Mouse (Mus musculus): ENCODE measurements at regions not wholly inside any gene's neighbourhood (a gene's known extent, or its start where the extent isn't known, plus 50 kb on each side); places are given as distances from the start of the nearest gene placed in this dataset.

DNA sequence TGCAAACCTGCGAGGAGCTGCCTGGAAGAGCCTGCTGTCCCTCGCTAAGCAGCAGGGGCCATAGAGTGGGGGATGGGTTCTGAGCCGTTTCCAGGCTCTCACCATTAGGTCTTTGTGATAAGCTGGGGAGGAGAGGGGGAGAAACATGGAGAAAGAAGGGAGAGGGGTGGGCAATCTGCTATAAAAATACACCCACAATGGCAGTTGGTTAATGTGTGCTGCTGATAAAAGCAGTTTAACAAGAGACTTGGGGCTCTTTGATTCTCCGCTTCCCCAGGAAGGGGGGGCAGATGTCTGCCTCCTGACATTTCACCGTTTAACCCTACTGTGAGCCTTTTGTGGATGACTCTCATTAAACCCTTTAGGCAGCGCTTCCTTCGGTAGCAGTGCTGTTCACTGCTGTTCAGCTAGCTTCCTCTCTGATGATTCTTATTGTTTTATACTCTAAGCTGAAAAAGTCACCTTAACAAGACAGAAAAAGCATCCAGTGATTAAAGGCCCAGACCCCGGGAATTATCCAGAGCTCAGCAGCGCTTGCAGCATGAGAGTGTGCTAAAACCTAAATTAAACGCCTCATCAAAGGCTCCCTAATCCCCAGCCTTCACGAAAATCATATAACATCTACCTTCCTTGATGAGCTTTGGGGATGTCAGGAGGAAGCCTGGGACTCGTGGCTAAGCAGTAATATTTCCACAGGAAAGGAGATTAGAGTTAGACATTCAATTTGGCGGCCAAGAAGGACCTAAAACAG is 122.6 kb downstream of the Cd55b start:
- dilution Hi-C loops (cut with MboI; ENCODE audit: extremely low pct_ligation_motif_present, extremely low pct_unique_long_range_greater_than_20kb, low sequenced_read_pairs) (no loop called here), in situ Hi-C loops (cut with MboI; ENCODE audit: low pct_ligation_motif_present, low pct_unique_long_range_greater_than_20kb, low sequenced_read_pairs) (no loop called here)
- no peak overlapping the region for H3K9ac ChIP-seq (ENCODE audit: insufficient read depth, low read depth)
- H3K27ac ChIP-seq (ENCODE audit: insufficient read depth, low read depth): no peak overlapping the region
- no peak overlapping the region for H3K4me2 ChIP-seq (ENCODE audit: insufficient read depth, low read depth, poor library complexity, severe bottlenecking)
- no peaks in the 10 kb centered on the region for H3K4me1 ChIP-seq (ENCODE audit: control insufficient read depth in 1 of 2, insufficient read depth in 2 of 2)
- no peaks in the 10 kb centered on the region for H3K9me3 ChIP-seq (replicated peaks; ENCODE audit: low read length)
- H3K27me3 ChIP-seq (replicated peaks): no peaks in the 10 kb centered on the region
- no peak for TF ChIP-seq KAT2A (IDR thresholded peaks at IDR 0.05; ENCODE audit: insufficient replicate concordance, low read length)
- no peak for TF ChIP-seq CHD2 (IDR thresholded peaks at IDR 0.05; ENCODE audit: low read length)
- no peak for DNase-seq (ENCODE audit: extremely low read depth)
- no peaks in the 10 kb centered on the region for H3K36me3 ChIP-seq (replicated peaks in 1 of 2; ENCODE audit: control insufficient read depth in 1 of 2, insufficient read depth in 1 of 2, low read length in 1 of 2)
- H3K79me2 ChIP-seq (replicated peaks; ENCODE audit: control insufficient read depth, extremely low read depth, insufficient read depth, poor library complexity, severe bottlenecking): no peaks in the 10 kb centered on the region
- no peak overlapping the region for H3K4me3 ChIP-seq (replicated peaks in 1 of 3; ENCODE audit: low read depth in 2 of 3, low read length in 2 of 3, poor library complexity in 1 of 3)

DNA sequence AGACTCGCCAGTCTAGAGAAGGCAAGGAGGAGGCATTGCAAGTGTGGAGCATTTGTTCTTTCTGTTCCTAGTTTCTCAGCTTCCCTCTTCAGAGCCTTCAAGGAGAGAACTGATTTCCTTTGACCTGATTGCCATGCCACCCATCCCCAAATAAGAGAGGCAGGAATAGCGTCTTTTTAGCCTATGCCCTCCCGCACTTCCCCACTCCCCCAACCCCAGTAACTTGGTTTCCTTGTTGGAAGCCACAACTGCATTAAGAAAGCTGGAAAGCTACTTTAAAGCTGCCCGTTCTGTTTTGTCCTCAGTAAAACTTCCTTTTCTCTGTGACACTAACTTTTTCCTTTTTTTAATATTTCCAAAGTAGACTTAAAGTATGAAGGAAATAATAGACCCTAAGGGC is 123.2 kb downstream of the Cd55b start:
- H3K79me2 ChIP-seq (replicated peaks; ENCODE audit: control insufficient read depth, extremely low read depth, insufficient read depth, poor library complexity, severe bottlenecking): no peaks in the 10 kb centered on the region
- no peak overlapping the region for H3K27ac ChIP-seq (ENCODE audit: insufficient read depth, low read depth)

DNA sequence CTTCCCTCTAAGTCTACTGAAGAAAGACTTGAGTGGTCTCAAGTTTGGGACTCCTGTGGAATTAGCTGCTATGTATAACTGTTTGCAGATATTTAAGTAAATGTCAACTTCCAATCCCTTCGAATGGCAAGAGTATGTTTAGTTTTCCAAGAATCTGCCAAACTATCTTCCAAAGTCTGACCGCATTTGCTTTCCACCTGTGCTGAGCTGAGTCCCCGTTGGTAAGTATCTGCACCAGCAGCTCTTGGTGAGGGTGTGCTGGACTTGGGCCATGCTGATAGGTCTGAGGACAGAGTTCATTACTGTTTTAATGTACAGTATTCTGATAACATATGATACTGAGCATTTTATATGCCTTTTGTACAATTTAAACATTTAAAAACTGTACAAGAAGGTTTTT is 123.7 kb downstream of the Cd55b start:
- Histone ChIP-seq H3K4me1 (ENCODE audit: control insufficient read depth in 1 of 2, insufficient read depth in 2 of 2) (no peaks in the 10 kb centered on the region), H3K9ac (ENCODE audit: insufficient read depth, low read depth) (no peak overlapping the region), H3K4me2 (ENCODE audit: insufficient read depth, low read depth, poor library complexity, severe bottlenecking) (no peak overlapping the region), H3K27me3 (replicated peaks) (no peaks in the 10 kb centered on the region), H3K27ac (ENCODE audit: insufficient read depth, low read depth) (no peak overlapping the region), H3K9me3 (replicated peaks; ENCODE audit: low read length) (no peaks in the 10 kb centered on the region), H3K4me3 (replicated peaks in 1 of 3; ENCODE audit: low read depth in 2 of 3, low read length in 2 of 3, poor library complexity in 1 of 3) (no peak overlapping the region), H3K36me3 (replicated peaks in 1 of 2; ENCODE audit: control insufficient read depth in 1 of 2, insufficient read depth in 1 of 2, low read length in 1 of 2) (no peaks in the 10 kb centered on the region), H3K79me2 (replicated peaks; ENCODE audit: control insufficient read depth, extremely low read depth, insufficient read depth, poor library complexity, severe bottlenecking) (no peaks in the 10 kb centered on the region)
- in situ Hi-C loops (cut with MboI; ENCODE audit: low pct_ligation_motif_present, low pct_unique_long_range_greater_than_20kb, low sequenced_read_pairs): no loop called here
- TF ChIP-seq JUND (conservative IDR thresholded peaks at IDR 0.05; ENCODE audit: low read depth, low read length) (no peak), ELF1 (IDR thresholded peaks at IDR 0.05; ENCODE audit: low read depth, low read length) (no peak), NRF1 (IDR thresholded peaks at IDR 0.05; ENCODE audit: low read depth, low read length) (no peak), NELFE (IDR thresholded peaks at IDR 0.05; ENCODE audit: low read depth, low read length) (no peak), USF2 (conservative IDR thresholded peaks at IDR 0.05; ENCODE audit: low read depth, low read length) (no peak), POLR2A (IDR thresholded peaks at IDR 0.05; ENCODE audit: low read depth, low read length) (no peak), MEF2A (IDR thresholded peaks at IDR 0.05; ENCODE audit: borderline replicate concordance, low read depth, low read length) (no peak), MYC (IDR thresholded peaks at IDR 0.05; ENCODE audit: low read depth, low read length) (no peak), E2F4 (IDR thresholded peaks at IDR 0.05; ENCODE audit: insufficient replicate concordance, low read depth, low read length) (no peak), IRF4 (IDR thresholded peaks at IDR 0.05; ENCODE audit: low read depth, low read length) (no peak), GABPA (IDR thresholded peaks at IDR 0.05; ENCODE audit: insufficient replicate concordance, low read depth, low read length) (no peak), CHD1 (IDR thresholded peaks at IDR 0.05; ENCODE audit: low read depth, low read length) (no peak), SMC3 (IDR thresholded peaks at IDR 0.05; ENCODE audit: low read depth, low read length) (no peak), RAD21 (IDR thresholded peaks at IDR 0.05; ENCODE audit: low read depth, low read length) (no peak), ETS1 (conservative IDR thresholded peaks at IDR 0.05; ENCODE audit: low read depth, low read length) (no peak)
- dilution Hi-C loops (cut with MboI; ENCODE audit: extremely low pct_ligation_motif_present, extremely low pct_unique_long_range_greater_than_20kb, low sequenced_read_pairs): no loop called here
- DNase-seq (ENCODE audit: extremely low read depth): no peak

More for the DNA sequence above, 123.2 kb downstream of the Cd55b start:
- DNase-seq (ENCODE audit: extremely low read depth): no peak
- H3K4me3 ChIP-seq (replicated peaks in 1 of 3; ENCODE audit: low read depth in 2 of 3, low read length in 2 of 3, poor library complexity in 1 of 3): no peak overlapping the region
- H3K9ac ChIP-seq (ENCODE audit: insufficient read depth, low read depth): no peak overlapping the region
- H3K9me3 ChIP-seq (replicated peaks; ENCODE audit: low read length): no peaks in the 10 kb centered on the region
- H3K27me3 ChIP-seq (replicated peaks): no peaks in the 10 kb centered on the region
- no peaks in the 10 kb centered on the region for H3K36me3 ChIP-seq (replicated peaks in 1 of 2; ENCODE audit: control insufficient read depth in 1 of 2, insufficient read depth in 1 of 2, low read length in 1 of 2)
- H3K4me1 ChIP-seq (ENCODE audit: control insufficient read depth in 1 of 2, insufficient read depth in 2 of 2): no peaks in the 10 kb centered on the region
- in situ Hi-C loops (cut with MboI; ENCODE audit: low pct_ligation_motif_present, low pct_unique_long_range_greater_than_20kb, low sequenced_read_pairs): no loop called here
- H3K4me2 ChIP-seq (ENCODE audit: insufficient read depth, low read depth, poor library complexity, severe bottlenecking): no peak overlapping the region
- dilution Hi-C loops (cut with MboI; ENCODE audit: extremely low pct_ligation_motif_present, extremely low pct_unique_long_range_greater_than_20kb, low sequenced_read_pairs): no loop called here
- TF ChIP-seq POLR2A (IDR thresholded peaks at IDR 0.05; ENCODE audit: low read depth, low read length): no peak
- TF ChIP-seq USF1 (IDR thresholded peaks at IDR 0.05; ENCODE audit: low read depth, low read length): no peak
- TF ChIP-seq IRF4 (IDR thresholded peaks at IDR 0.05; ENCODE audit: low read depth, low read length): no peak
- no peak for TF ChIP-seq CTCF (conservative IDR thresholded peaks at IDR 0.05 in 1 of 2, IDR thresholded peaks at IDR 0.05 in 1 of 2; ENCODE audit: low read depth in 2 of 2, low read length in 2 of 2)
- TF ChIP-seq MAFK (IDR thresholded peaks at IDR 0.05; ENCODE audit: insufficient replicate concordance, low read length): no peak
- TF ChIP-seq MEF2A (IDR thresholded peaks at IDR 0.05; ENCODE audit: borderline replicate concordance, low read depth, low read length): no peak
- no peak for TF ChIP-seq TBP (conservative IDR thresholded peaks at IDR 0.05; ENCODE audit: low read depth, low read length)
- no peak for TF ChIP-seq EP300 (IDR thresholded peaks at IDR 0.05; ENCODE audit: low read length)
- TF ChIP-seq SMC3 (IDR thresholded peaks at IDR 0.05; ENCODE audit: low read depth, low read length): no peak
- TF ChIP-seq MYC (IDR thresholded peaks at IDR 0.05; ENCODE audit: low read depth, low read length): no peak
- TF ChIP-seq JUND (conservative IDR thresholded peaks at IDR 0.05; ENCODE audit: low read depth, low read length): no peak
- no peak for TF ChIP-seq SIN3A (IDR thresholded peaks at IDR 0.05; ENCODE audit: low read length)
- TF ChIP-seq E2F4 (IDR thresholded peaks at IDR 0.05; ENCODE audit: insufficient replicate concordance, low read depth, low read length): no peak
- no peak for TF ChIP-seq ZNF384 (IDR thresholded peaks at IDR 0.05; ENCODE audit: low read depth, low read length)
- no peak for TF ChIP-seq ZKSCAN1 (IDR thresholded peaks at IDR 0.05; ENCODE audit: borderline replicate concordance, low read depth, low read length)
- TF ChIP-seq MXI1 (IDR thresholded peaks at IDR 0.05; ENCODE audit: low read depth, low read length): no peak
- TF ChIP-seq ZMIZ1 (IDR thresholded peaks at IDR 0.05; ENCODE audit: low read depth, low read length): no peak
- TF ChIP-seq MAX (IDR thresholded peaks at IDR 0.05; ENCODE audit: low read length): no peak
